In the genomic region with DNA sequence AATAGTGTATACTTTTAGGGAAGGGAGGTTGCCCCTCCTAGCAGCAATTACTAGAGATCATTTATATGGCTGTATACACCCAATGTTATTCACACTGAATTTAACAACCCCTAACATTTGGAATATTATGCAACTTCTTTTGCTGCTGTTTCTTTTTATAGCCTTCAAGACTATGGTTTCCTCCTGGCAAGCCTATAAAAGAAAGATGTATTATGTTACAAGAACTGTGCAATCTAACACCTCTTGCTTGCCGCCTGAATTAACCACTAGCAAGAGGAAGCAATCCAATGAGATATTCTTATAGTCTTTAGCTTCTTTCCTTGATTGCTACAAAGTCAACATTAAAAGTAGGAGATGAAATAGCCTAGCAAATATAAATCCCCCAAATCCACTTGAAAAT, we compare ENCODE assay signal across 15 mouse cellular contexts. TPM values are rescaled to one million over a fixed set of nuclear protein-coding genes. Genes with fewer than 3 reads are reported as not detected.
"Had no signal": no experiment of that assay in that cellular context is flagged by ENCODE, and none has a peak within 500 bp of the region (broad histone marks: within the 10 kb centered on the region; RNA-seq: fewer than 3 reads in every experiment).

No protein-coding gene starts in this region.

- H3K4me2 ChIP-seq: limb, embryonic 13.5 days; neural tube, embryonic 12.5 days had no signal

- H3K4me3 ChIP-seq: limb, embryonic 13.5 days; midbrain, embryonic 10.5 days; neural tube, embryonic 12.5 days had no signal

- DNase-seq: kidney, adult 18-20 months; kidney, postnatal 14 days; layer of hippocampus, adult 9-11 months; layer of hippocampus, postnatal 36 days; left cerebral cortex, postnatal 4 days; lung, adult 18-20 months; midbrain, embryonic 14.5 days; thymus, adult 18-20 months; thymus, postnatal 14 days had no signal

- H3K36me3 ChIP-seq: limb, embryonic 13.5 days; midbrain, embryonic 10.5 days; neural tube, embryonic 12.5 days had no signal

- H3K27ac ChIP-seq: limb, embryonic 13.5 days; liver, embryonic 14.5 days; midbrain, embryonic 10.5 days; neural tube, embryonic 12.5 days; stomach, postnatal 0 days had no signal

- H3K4me1 ChIP-seq: limb, embryonic 13.5 days; midbrain, embryonic 10.5 days; neural tube, embryonic 12.5 days had no signal

- H3K27me3 ChIP-seq: limb, embryonic 13.5 days; neural tube, embryonic 12.5 days had no signal

- H3K9me3 ChIP-seq: limb, embryonic 13.5 days; midbrain, embryonic 10.5 days; neural tube, embryonic 12.5 days had no signal

- H3K9ac ChIP-seq: limb, embryonic 13.5 days; liver, embryonic 14.5 days; neural tube, embryonic 12.5 days had no signal

RNA-seq across cellular contexts. Expression of a gene that starts 57.5 kb away (rescaled TPM):
- total RNA-seq: liver, adult 2 months had no signal
- polyA plus RNA-seq: midbrain, embryonic 14.5 days; neural tube, embryonic 12.5 days; stomach, postnatal 0 days had no signal
